Mouse (Mus musculus) stomach, embryonic 15.5 days (tissue): ENCODE data around the gene Gm5916. TPM values are rescaled to one million over a fixed set of nuclear protein-coding genes. Genes with fewer than 3 reads are reported as not detected.

Experiments
- ATAC-seq: fragments of 200-750 bp; cut with Nextera tagmentation; 2 replicates; pipeline ENCODE4 v1.8.0; 2017; ENCODE audit warnings: low read depth, moderate number of reproducible peaks, moderate TSS enrichment; ENCODE audit not compliant: insufficient read depth, low FRiP score
- H3K27ac ChIP-seq: fragments of 300-500 bp; sonication (generic); 2 replicates; pipeline ENCODE4 v1.5.1; 2015; ENCODE audit warnings: mild to moderate bottlenecking, inconsistent platforms
- H3K27me3 ChIP-seq: fragments of 300-500 bp; sonication (generic); replicated peaks from 2 replicates; pipeline ENCODE4 v1.6.1; 2015; ENCODE audit warnings: inconsistent platforms
- H3K36me3 ChIP-seq: fragments of 300-500 bp; sonication (generic); 2 replicates; pipeline ENCODE4 v1.6.1; 2015; ENCODE audit warnings: inconsistent platforms
- H3K4me1 ChIP-seq: fragments of 300-500 bp; sonication (generic); 2 replicates; pipeline ENCODE4 v1.6.1; 2015; ENCODE audit warnings: inconsistent platforms
- H3K4me2 ChIP-seq: fragments of 300-500 bp; sonication (generic); 2 replicates; pipeline ENCODE4 v1.6.1; 2015; ENCODE audit warnings: mild to moderate bottlenecking, inconsistent platforms
- H3K4me3 ChIP-seq: fragments of 300-500 bp; sonication (generic); replicated peaks from 2 replicates; pipeline ENCODE4 v1.5.1; 2015; ENCODE audit warnings: inconsistent platforms
- H3K9ac ChIP-seq: fragments of 300-500 bp; sonication (generic); 2 replicates; pipeline ENCODE4 v1.6.1; 2015; ENCODE audit warnings: inconsistent platforms
- H3K9me3 ChIP-seq: fragments of 300-500 bp; sonication (generic); 2 replicates; pipeline ENCODE4 v1.6.1; 2016; ENCODE audit warnings: inconsistent platforms
- WGBS: fragments of 180-500 bp; shearing (Covaris S2); methylation state at CpG from one replicate; pipeline ENCODE4 v1.1.7; 2015; 5-methylcytosine and 5-hydroxymethylcytosine counted together
- polyA plus RNA-seq: library from polyadenylated mRNA; unstranded; fragments of >200 nt; fragmentation: Nextera tagmentation; extraction: Ambion mirVana; gene quantifications from 2 replicates; pipeline ENCODE4 v1.2.1, GENCODE M21; 2015

Gm5916 gene
- polyA plus RNA-seq: not detected in 2 replicates

DNA sequence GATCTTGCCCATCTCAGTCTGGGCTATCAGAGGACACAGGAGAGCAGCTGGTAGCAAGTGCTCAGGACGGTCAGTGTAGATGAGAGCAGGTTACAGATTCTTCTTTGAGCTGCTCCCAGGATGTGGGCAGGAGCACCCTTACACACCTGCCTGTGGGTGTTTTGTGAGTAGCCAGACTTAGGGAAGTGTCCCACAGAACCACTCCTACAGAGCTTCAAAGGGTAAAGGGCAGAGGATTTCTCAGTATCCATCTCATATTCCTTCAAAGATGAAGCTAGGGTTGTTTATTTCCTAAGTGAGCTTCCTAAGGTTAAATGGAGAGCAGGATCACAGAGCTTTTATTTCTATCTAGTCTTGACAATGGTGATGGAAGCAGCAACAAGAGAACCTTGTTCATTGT, at the start of gene Gm5916:
Gm5916 (minus strand) TSS at position 101 of the 400 bp plus-strand sequence.
- H3K36me3 ChIP-seq: no peaks in the 10 kb centered on the region
- no peak within 1 kb of the TSS for H3K9ac ChIP-seq
- no peak for ATAC-seq
- H3K27me3 ChIP-seq: no peaks in the 10 kb centered on the region
- H3K27ac ChIP-seq: no peak within 1 kb of the TSS
- no peak within 1 kb of the TSS for H3K4me3 ChIP-seq
- H3K9me3 ChIP-seq: peaks cover 2% of the 10 kb centered on the region; the same call in 1 of the 2 replicates
- H3K4me1 ChIP-seq: no peaks in the 10 kb centered on the region
- H3K4me2 ChIP-seq: no peak within 1 kb of the TSS
- 71% methylated on average over 1 of the region's 1 CpGs for WGBS

Other genes with a start within 250 kb of the Gm5916 start
- gene 9230113P08Rik, start 220.4 kb downstream of the Gm5916 start, polyA plus RNA-seq: not detected in 2 replicates